Mouse (Mus musculus): ENCODE results near the gene Tmc5. TPM values are rescaled to one million over a fixed set of nuclear protein-coding genes. Genes with fewer than 3 reads are reported as not detected.

Tmc5 gene
- total RNA-seq, 2 experiments from 2014 or later: 0.19 to 0.22 TPM

Other genes with a start within 250 kb of the Tmc5 start
- gene Syt17, start 149.1 kb upstream of the Tmc5 start, total RNA-seq (2021): 1 to 10 TPM; 1.5 to 2.1 TPM
- gene Itpripl2, start 105.3 kb upstream of the Tmc5 start, total RNA-seq (2021): 10 to 100 TPM; 23.1 to 25.1 TPM
- 100 to 1,000 TPM; 112 to 113 TPM for gene Coq7, start 63.9 kb upstream of the Tmc5 start, total RNA-seq (2021)
- 1 to 10 TPM; 6.2 to 7.1 TPM for gene Tmc7, start 12.6 kb upstream of the Tmc5 start, total RNA-seq (2021)
- gene Gde1, start 108.5 kb downstream of the Tmc5 start, total RNA-seq (2021): 10 to 100 TPM; 30.6 to 32.5 TPM
- 1 to 10 TPM; 2.3 to 3.3 TPM for gene Ccp110, start 115.3 kb downstream of the Tmc5 start, total RNA-seq (2021)
- gene Vps35l, start 142.9 kb downstream of the Tmc5 start, total RNA-seq (2021): 10 to 100 TPM; 21.7 to 25.5 TPM